In genomic region chr10:79222214-79222613, GRCm38 (mm10) we compare ENCODE assay signal across 32 mouse cellular contexts. TPM values are rescaled to one million over a fixed set of nuclear protein-coding genes. Genes with fewer than 3 reads are reported as not detected.
"Had no signal": no experiment of that assay in that cellular context is flagged by ENCODE, and none has a peak within 500 bp of the region (broad histone marks: within the 10 kb centered on the region; RNA-seq: fewer than 3 reads in every experiment).

No protein-coding gene starts in this region.

- H3K9ac ChIP-seq: liver, embryonic 13.5 days; midbrain, embryonic 12.5 days; neural tube, embryonic 13.5 days; stomach, embryonic 15.5 days had no signal

- H3K9me3 ChIP-seq: midbrain, embryonic 12.5 days; neural tube, embryonic 13.5 days; stomach, embryonic 15.5 days had no signal

- H3K36me3 ChIP-seq: liver, embryonic 13.5 days; midbrain, embryonic 12.5 days; neural tube, embryonic 13.5 days; stomach, embryonic 15.5 days had no signal

- DNase-seq: kidney, adult 9 months; kidney, postnatal 14 days; layer of hippocampus, postnatal 36 days; liver, embryonic 13.5 days; lung, adult 2 months; lung, postnatal 14 days; lung, postnatal 4 days; retina, postnatal 1 day; right cerebral cortex, postnatal 25 days; spleen, adult 18-20 months; thymus, postnatal 25 days had no signal

- H3K27me3 ChIP-seq: liver, embryonic 13.5 days; midbrain, embryonic 12.5 days; neural tube, embryonic 13.5 days; stomach, embryonic 15.5 days had no signal

- H3K4me2 ChIP-seq: liver, embryonic 13.5 days; midbrain, embryonic 12.5 days; neural tube, embryonic 13.5 days; stomach, embryonic 15.5 days had no signal

- H3K4me1 ChIP-seq: liver, embryonic 13.5 days; midbrain, embryonic 12.5 days; neural tube, embryonic 13.5 days; stomach, embryonic 15.5 days had no signal

- ATAC-seq: midbrain, embryonic 16.5 days had no signal

- H3K27ac ChIP-seq: layer of hippocampus, adult 2 months; left cerebral cortex, adult 2 months; liver, embryonic 13.5 days; midbrain, embryonic 12.5 days; neural tube, embryonic 13.5 days; stomach, embryonic 15.5 days had no signal

- H3K4me3 ChIP-seq: layer of hippocampus, adult 2 months; left cerebral cortex, adult 2 months; liver, embryonic 13.5 days; midbrain, embryonic 12.5 days; myocyte; neural tube, embryonic 13.5 days; stomach, embryonic 15.5 days had no signal

RNA-seq across cellular contexts. Expression of gene Vmn2r81, which starts 25.3 kb away (rescaled TPM):
- total RNA-seq: layer of hippocampus, adult 2 months; layer of hippocampus, postnatal 10 days; layer of hippocampus, postnatal 36 days; left cerebral cortex, adult 2 months; left cerebral cortex, postnatal 10 days; left cerebral cortex, postnatal 36 days; liver, adult 2 months; megakaryocyte progenitor cell, adult 5-6 weeks; megakaryocyte-erythroid progenitor cell, adult 5-6 weeks; monocyte, adult 5-6 weeks had no signal
- polyA plus RNA-seq: kidney, embryonic 16.5 days; large intestine, adult 2 months; limb, embryonic 11.5 days; limb, embryonic 14.5 days; liver, adult 2 months; liver, embryonic 13.5 days; liver, embryonic 16.5 days; lung, adult 2 months; lung, embryonic 16.5 days; midbrain, embryonic 12.5 days; midbrain, embryonic 16.5 days; myocyte; neural tube, embryonic 13.5 days; stomach, embryonic 15.5 days; thymus, postnatal 0 days had no signal
